Mouse (Mus musculus): ENCODE results near the gene Rnase1.

DNA sequence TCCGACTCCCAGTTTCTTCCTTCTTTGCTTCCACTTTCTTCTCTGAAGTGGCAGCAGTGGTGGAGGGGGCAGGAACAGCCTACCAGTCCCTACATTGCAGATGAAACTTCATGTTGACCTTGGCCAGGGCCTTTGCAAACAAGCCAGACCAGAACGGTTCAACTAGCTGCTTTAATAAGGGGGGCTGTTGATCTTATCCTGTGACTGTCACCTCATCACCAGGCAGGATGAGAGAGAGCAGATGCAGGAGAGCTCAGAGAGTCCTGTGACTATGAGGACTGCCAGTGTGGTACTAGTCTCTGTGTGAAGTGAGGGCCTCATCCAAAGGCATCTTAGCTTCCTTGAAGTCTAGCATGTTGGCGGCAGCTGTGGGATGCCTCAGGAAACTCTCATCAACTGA lies 1.4 kb upstream of the Rnase1 start:
- TF ChIP-seq MAX (IDR thresholded peaks at IDR 0.05; ENCODE audit: low read length), result no peak
- no peak for TF ChIP-seq EP300 (IDR thresholded peaks at IDR 0.05; ENCODE audit: low read depth in 1 of 2, low read length in 2 of 2)
- no peak for TF ChIP-seq POLR2A (IDR thresholded peaks at IDR 0.05; ENCODE audit: control insufficient read depth in 1 of 2, insufficient read depth in 1 of 2, low read depth in 1 of 2, low read length in 2 of 2, poor library complexity in 1 of 2)
- TF ChIP-seq GATA1 (IDR thresholded peaks at IDR 0.05; ENCODE audit: low read depth, low read length), result no peak
- no peak for TF ChIP-seq SMC3 (IDR thresholded peaks at IDR 0.05; ENCODE audit: low read depth, low read length)
- TF ChIP-seq CTCF (IDR thresholded peaks at IDR 0.05 in 2 of 3, conservative IDR thresholded peaks at IDR 0.05 in 1 of 3; ENCODE audit: control insufficient read depth in 1 of 3, insufficient read depth in 1 of 3, low read depth in 2 of 3, low read length in 3 of 3, poor library complexity in 1 of 3, severe bottlenecking in 1 of 3), result no peak

All from MEL (cell line).